Mouse (Mus musculus) liver, embryonic 14.5 days (tissue): ENCODE data around the gene Arl15.

ENCODE experiments used
- CTCF ChIP-seq: IDR thresholded peaks from 2 replicates; pipeline ENCODE4 v1.5.1; 2016; ENCODE audit warnings: antibody characterized with exemption, low read depth, control low read depth
- EP300 ChIP-seq: IDR thresholded peaks from 2 replicates; pipeline ENCODE4 v1.6.1; 2016; ENCODE audit warnings: antibody characterized with exemption, low read depth

DNA sequence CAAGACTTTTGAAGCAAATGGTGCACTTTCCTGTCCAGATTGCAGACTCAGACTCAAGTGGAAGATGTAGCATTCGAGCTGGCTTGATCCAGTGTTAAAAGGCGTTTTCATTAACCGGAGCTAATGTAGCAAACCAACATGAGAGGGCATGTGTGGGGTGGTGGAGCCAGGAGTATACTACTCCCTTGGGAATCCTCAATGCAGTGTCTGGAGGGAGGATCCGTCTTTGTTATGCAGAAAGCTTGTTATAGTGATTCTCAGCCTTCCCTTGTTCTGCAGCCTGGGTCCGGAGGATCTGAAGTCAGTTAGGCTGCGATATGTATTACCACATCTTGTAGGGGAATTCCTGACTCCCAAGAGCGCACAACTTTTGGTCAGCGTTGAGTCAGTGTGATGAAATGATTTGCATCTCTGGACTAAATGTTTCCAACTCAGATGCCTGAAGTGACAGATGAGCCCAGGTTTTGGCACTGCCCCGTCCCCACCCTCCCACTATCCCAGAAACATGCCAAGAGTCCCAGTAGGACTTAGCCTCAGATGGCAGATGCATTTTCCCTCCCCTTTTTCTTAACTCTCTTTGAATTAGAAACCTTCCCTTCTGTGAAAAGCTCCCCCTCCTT is 363.9 kb downstream of the Arl15 start:
- TF ChIP-seq CTCF, result no peak
- no peak for TF ChIP-seq EP300
